Mouse (Mus musculus) liver, postnatal 0 days (tissue): ENCODE measurements at regions not wholly inside any gene's neighbourhood (a gene's known extent, or its start where the extent isn't known, plus 50 kb on each side); places are given as distances from the start of the nearest gene placed in this dataset.

Experiments
- CTCF ChIP-seq: sonication (generic); IDR thresholded peaks from 2 replicates; pipeline ENCODE4 v1.5.1; 2016; ENCODE audit warnings: antibody characterized with exemption, low read depth
- EP300 ChIP-seq: IDR thresholded peaks from 2 replicates; pipeline ENCODE4 v1.6.1; 2016; ENCODE audit warnings: antibody characterized with exemption, low read depth, mild to moderate bottlenecking

DNA sequence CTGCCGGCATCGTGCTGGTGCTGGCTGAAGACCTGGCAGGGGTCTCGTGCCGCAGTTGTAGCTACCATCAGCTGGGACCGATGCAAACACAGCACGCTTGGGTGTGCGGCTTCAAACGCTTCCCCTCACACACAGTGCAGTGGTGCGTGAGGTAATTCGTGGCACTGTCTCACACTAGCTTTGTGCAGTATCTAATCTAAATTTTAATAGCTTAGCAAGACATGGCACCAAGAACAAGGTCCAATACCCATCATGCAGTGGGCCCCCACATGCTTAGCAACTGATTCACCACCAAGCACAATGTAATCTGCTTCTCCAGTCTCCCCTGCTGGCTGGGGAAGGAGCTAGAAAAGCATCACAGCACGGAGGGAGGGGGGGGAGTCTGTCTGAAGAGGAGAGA lies 348.2 kb upstream of the Cdh4 start:
- TF ChIP-seq CTCF = no peak
- TF ChIP-seq EP300 = no peak
